Mouse (Mus musculus) embryonic facial prominence, embryonic 10.5 days (tissue): Measurements from ENCODE around the gene F2rl3. TPM values are rescaled to one million over a fixed set of nuclear protein-coding genes. Genes with fewer than 3 reads are reported as not detected.

Experiments
- DNase-seq: peaks from one replicate; pipeline ENCODE4 v3.0.0-alpha.2; 2017; ENCODE audit warnings: low spot score
- H3K27ac ChIP-seq: fragments of 300-500 bp; sonication (generic); replicated peaks from 2 replicates; pipeline ENCODE4 v1.5.1; 2016; ENCODE audit warnings: mild to moderate bottlenecking
- H3K27me3 ChIP-seq: fragments of 300-500 bp; sonication (generic); replicated peaks from 2 replicates; pipeline ENCODE4 v1.6.1; 2016; ENCODE audit warnings: low read depth, mild to moderate bottlenecking; ENCODE audit not compliant: poor library complexity, severe bottlenecking
- H3K36me3 ChIP-seq: fragments of 300-500 bp; sonication (generic); replicated peaks from 2 replicates; pipeline ENCODE4 v1.6.1; 2016; ENCODE audit warnings: mild to moderate bottlenecking, moderate library complexity
- H3K4me1 ChIP-seq: fragments of 300-500 bp; sonication (generic); 2 replicates; pipeline ENCODE4 v1.6.1; 2016
- H3K4me3 ChIP-seq: fragments of 300-500 bp; sonication (generic); 2 replicates; pipeline ENCODE4 v1.5.1; 2016; ENCODE audit warnings: mild to moderate bottlenecking, moderate library complexity
- H3K9me3 ChIP-seq: fragments of 300-500 bp; sonication (generic); 2 replicates; pipeline ENCODE4 v1.6.1; 2016; ENCODE audit warnings: mild to moderate bottlenecking
- WGBS: fragments of 180-500 bp; shearing (Covaris S2); methylation state at CpG from one replicate; pipeline ENCODE4 v1.1.7; 2016; 5-methylcytosine and 5-hydroxymethylcytosine counted together
- polyA plus RNA-seq: library from polyadenylated mRNA; unstranded; fragments of >200 nt; fragmentation: Nextera tagmentation; extraction: Ambion mirVana; gene quantifications from 2 replicates; pipeline ENCODE4 v1.2.1, GENCODE M21; 2016

Gene F2rl3
- 2.0 and 2.1 TPM in 2 replicates for polyA plus RNA-seq

DNA sequence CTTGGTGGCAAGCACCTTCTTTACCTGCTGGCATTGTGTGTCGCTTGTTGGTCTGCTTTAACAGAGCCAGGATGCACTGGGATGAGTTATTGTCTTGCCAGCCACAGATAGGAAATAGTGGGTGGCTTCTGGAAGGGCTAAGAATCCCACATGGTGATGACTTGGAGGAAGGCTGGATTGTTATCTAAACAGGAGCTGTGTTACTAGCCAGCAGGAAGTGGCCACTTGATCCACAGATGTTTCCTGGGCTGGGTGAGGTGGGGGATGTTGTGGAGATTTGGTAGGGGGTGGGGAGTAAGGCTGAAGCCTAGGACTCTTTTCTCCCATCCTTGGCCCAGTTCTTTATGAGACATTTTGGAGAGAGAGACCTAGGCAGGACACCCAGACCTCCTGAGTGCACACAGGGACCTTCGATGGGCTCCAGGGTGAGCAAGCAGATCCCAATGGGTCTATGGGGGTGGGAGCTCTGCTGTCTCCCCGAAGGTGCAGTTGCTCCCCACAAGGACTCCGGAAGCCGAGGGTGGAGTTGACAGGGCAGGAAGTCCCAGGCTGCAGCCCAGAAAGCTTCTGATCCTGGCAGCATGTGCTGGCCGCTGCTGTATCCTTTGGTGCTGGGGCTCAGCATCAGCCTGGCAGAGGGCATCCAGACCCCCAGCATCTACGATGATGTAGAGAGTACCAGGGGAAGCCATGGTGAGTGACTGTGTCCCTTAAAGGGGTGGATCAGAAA lies at the start of gene F2rl3:
TSS of gene F2rl3 (plus strand) at position 559 of the 730 bp plus-strand sequence.
- H3K9me3 ChIP-seq = no peaks in the 10 kb centered on the region
- WGBS = 83% methylated on average over 7 of the region's 7 CpGs
- peak within 1 kb of the TSS; percentile 63 for H3K27ac ChIP-seq
- H3K27me3 ChIP-seq = no peaks in the 10 kb centered on the region
- H3K4me3 ChIP-seq = no peak within 1 kb of the TSS
- peaks cover 33% of the 10 kb centered on the region for H3K36me3 ChIP-seq
- DNase-seq = peak; percentile 16
- H3K4me1 ChIP-seq = peaks cover 9% of the 10 kb centered on the region

DNA sequence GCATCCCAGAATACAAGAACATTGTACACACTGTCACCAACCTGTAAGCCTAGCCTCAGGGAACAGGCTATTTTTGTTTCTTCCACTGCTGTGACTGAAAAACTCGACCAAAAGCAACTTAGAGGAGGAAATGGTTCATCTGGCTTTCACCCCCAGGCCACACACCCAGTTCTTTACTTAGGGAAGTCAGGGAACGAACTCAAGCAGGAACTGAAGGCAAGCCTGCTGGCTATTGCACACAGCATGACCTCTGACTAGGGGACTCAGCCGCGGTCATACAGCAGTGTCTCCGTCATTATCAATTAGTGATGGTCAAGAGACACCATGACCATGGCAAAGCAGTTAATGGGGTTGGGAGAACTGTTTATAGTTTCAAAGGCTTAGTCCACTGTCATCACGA lies 49.1 kb upstream of the F2rl3 start:
- Histone ChIP-seq H3K9me3 (no peaks in the 10 kb centered on the region), H3K4me3 (no peak overlapping the region), H3K27ac (no peak overlapping the region), H3K4me1 (peaks cover 17% of the 10 kb centered on the region), H3K27me3 (no peaks in the 10 kb centered on the region), H3K36me3 (no peaks in the 10 kb centered on the region)
- WGBS = 23% methylated on average over 6 of the region's 6 CpGs
- no peak for DNase-seq

DNA sequence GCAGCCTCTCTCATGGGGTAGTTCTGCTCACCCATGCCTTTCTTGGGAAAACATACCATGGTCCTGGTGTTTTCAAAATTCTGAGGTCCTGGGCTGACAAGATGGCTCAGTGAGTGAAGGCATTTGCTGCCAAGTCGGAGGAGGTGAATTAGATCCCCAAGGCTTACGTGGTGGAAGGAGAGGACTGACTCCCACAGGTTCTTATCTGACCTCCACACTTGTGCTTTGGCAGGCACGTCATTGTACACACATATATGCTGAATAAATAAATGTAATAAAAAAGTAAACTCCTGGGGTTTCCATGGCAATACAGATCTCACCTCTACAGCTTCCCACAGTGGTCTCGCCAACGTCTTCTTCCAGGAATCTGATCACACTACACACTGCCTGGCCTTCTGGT lies 45.1 kb upstream of the F2rl3 start:
- H3K9me3 ChIP-seq = no peaks in the 10 kb centered on the region
- WGBS = 87% methylated on average over 5 of the region's 5 CpGs
- no peak overlapping the region for H3K4me3 ChIP-seq
- H3K27ac ChIP-seq = no peak overlapping the region
- H3K4me1 ChIP-seq = peaks cover 17% of the 10 kb centered on the region
- no peaks in the 10 kb centered on the region for H3K27me3 ChIP-seq
- H3K36me3 ChIP-seq = no peaks in the 10 kb centered on the region
- no peak for DNase-seq

DNA sequence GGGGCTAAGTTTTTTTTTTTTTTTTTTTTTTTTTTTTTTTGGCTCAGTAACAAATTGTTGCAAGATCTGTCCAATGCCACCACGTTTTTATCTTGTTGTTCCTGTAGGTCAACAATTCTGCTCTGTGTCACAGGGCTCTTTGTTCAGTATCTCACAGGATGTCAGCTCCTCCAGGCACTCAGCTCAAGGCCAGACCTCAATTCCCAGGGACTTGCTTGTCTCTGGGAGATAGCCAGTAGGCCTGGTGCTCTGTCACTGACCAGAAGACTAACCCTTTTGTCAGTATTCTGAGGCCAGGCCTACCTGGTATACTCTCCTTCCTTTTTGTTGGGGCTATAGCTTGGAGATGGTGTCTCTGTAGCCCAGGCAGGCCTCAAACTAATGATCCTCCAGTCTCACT lies 41.1 kb upstream of the F2rl3 start:
- Histone ChIP-seq H3K27ac (no peak overlapping the region), H3K27me3 (no peaks in the 10 kb centered on the region), H3K4me3 (no peak overlapping the region), H3K36me3 (peaks cover 12% of the 10 kb centered on the region), H3K4me1 (peaks cover 13% of the 10 kb centered on the region), H3K9me3 (no peaks in the 10 kb centered on the region)
- 29% methylated on average over 1 of the region's 1 CpGs for WGBS
- DNase-seq = no peak

DNA sequence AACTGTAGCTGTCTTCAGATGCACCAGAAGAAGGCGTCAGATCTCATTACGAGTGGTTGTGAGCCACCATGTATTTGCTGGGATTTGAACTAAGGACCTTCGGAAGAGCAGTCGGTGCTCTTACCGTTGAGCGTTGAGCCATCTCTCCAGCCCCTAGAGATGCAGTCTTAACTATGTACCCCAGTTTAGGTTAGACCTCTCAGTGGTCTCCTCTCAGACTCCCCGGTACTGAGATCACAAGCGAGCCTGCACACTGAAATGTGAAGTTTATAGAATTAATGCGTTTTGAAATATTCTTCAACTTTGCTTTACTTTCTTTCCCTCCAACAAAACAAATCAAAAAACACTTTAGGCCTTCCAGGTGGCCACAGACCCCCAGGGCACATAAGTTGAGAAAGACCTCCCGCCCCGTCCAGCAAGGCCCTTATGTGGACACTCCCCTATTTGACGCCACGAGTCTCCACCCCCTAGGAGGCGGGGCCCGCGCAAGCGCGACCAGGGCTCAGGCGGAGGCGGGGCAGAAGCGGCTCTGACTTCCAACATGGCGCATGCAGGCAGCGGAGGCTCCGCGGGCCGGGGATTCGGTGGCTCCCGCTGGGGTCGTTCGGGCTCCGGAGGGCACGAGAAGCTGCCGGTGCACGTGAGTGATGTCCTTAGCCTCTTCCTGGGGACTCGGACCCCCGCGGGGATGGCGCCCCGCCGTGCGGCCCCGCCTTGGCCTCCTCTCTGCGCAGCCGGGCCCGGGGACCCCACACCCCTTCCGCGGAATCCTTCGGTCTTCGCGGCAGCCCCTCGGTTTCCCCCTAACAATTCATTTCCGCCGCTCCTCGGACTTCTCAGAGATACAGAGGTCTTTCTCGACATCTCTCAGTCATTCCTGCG lies 38.7 kb upstream of the F2rl3 start, which contains the start of gene Sin3b:
TSS of gene Sin3b (plus strand) at position 517 of the 882 bp plus-strand sequence.
- Histone ChIP-seq H3K36me3 (peaks cover 37% of the 10 kb centered on the region), H3K27me3 (no peaks in the 10 kb centered on the region), H3K9me3 (no peaks in the 10 kb centered on the region), H3K4me3 (peak within 1 kb of the TSS; percentile 99), H3K4me1 (peaks cover 11% of the 10 kb centered on the region), H3K27ac (peak within 1 kb of the TSS; percentile 94)
- WGBS = 13% methylated on average over 56 of the region's 56 CpGs
- peak; percentile 95 for DNase-seq

DNA sequence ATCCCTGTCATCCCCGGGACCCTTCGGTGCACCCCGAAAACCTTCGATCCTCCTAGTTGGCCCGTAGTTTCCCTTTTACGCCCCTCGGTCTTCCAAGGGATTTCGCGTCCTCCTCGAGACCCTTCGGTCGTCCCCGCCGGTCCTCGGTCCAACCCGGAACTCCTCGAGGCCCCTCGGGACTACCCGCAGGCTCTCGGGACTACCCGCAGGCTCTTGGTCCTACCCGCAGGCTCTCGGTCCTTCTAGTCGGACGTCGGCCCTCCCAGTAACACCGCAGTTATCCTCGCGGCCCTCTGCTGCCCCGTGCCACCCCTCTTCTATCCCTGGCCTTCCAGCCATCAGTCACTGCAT lies 38.1 kb upstream of the F2rl3 start:
- Histone ChIP-seq H3K9me3 (no peaks in the 10 kb centered on the region), H3K4me1 (peaks cover 11% of the 10 kb centered on the region), H3K4me3 (peak overlapping the region; percentile 99), H3K27ac (peak overlapping the region; percentile 94), H3K27me3 (no peaks in the 10 kb centered on the region), H3K36me3 (peaks cover 43% of the 10 kb centered on the region)
- 1% methylated on average over 30 of the region's 30 CpGs for WGBS
- DNase-seq = peak; percentile 45

DNA sequence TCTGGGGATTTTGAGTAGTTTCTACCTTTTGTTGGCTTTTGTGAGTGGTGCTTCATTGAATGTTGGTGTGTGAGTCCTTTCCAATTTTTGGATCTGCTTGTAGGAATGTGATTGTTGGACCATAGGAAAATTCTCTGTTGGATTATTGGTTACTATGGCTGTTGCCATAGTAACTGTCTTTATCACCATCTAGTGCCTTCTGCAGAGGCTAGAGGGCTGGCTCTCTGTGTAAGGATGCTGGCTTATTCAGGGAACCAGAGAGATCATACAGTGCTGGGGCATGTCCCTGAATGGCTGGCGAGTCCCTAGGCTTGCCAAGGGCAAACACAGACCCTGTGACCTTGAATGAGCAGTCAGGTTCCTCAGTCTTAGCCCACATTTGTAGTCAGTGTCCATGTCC lies 33.0 kb upstream of the F2rl3 start:
- peaks cover 91% of the 10 kb centered on the region for H3K36me3 ChIP-seq
- H3K9me3 ChIP-seq = no peaks in the 10 kb centered on the region
- 86% methylated on average over 1 of the region's 1 CpGs for WGBS
- DNase-seq = no peak
- no peak overlapping the region for H3K27ac ChIP-seq
- H3K4me1 ChIP-seq = peaks cover 10% of the 10 kb centered on the region
- no peak overlapping the region for H3K4me3 ChIP-seq
- H3K27me3 ChIP-seq = no peaks in the 10 kb centered on the region

DNA sequence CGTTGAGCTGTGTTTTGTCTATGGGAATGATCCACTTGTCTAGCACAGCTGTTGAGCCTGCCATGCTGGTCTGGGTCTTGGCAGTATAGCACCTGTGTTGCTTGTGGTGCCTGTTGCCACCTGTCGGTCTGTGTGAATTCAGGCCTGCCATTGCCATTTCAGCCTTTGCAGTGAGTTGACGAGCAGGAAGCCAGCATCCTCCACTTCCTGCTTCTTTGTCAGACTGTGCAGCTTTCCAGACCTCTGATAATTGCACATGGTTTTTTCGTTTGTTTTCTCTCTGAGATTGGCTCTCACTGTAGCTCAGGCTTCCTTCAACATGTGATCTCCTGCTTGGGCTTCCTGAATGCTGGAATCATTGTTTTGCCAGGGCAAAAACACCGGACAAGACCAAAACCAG lies 26.7 kb upstream of the F2rl3 start:
- H3K9me3 ChIP-seq = no peaks in the 10 kb centered on the region
- H3K4me3 ChIP-seq = no peak overlapping the region
- no peaks in the 10 kb centered on the region for H3K4me1 ChIP-seq
- H3K36me3 ChIP-seq = peaks cover 100% of the 10 kb centered on the region
- no peak for DNase-seq
- 84% methylated on average over 5 of the region's 5 CpGs for WGBS
- no peak overlapping the region for H3K27ac ChIP-seq
- no peaks in the 10 kb centered on the region for H3K27me3 ChIP-seq

DNA sequence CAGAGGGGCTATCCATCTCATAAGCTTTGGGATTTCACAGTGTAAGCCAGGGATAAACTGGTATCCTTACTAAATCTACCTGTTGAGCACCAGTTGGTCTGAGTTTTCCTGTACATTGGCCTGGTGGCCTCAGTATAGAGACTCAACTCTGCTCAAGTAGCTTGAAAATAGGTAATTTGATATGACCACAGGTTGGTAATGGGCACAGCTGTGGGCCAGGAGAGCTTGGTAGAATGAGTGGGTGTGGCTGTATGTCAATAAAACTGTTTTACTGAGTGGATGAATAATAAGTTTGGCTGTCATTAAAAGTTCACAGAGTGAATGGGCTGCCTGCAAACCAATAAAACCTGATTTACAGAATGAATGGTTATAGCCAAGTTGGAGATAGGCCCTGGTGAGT lies 24.8 kb upstream of the F2rl3 start:
- H3K9me3 ChIP-seq = no peaks in the 10 kb centered on the region
- no peak overlapping the region for H3K4me3 ChIP-seq
- DNase-seq = no peak
- H3K4me1 ChIP-seq = no peaks in the 10 kb centered on the region
- no peaks in the 10 kb centered on the region for H3K27me3 ChIP-seq
- H3K27ac ChIP-seq = no peak overlapping the region
- H3K36me3 ChIP-seq = peaks cover 100% of the 10 kb centered on the region

DNA sequence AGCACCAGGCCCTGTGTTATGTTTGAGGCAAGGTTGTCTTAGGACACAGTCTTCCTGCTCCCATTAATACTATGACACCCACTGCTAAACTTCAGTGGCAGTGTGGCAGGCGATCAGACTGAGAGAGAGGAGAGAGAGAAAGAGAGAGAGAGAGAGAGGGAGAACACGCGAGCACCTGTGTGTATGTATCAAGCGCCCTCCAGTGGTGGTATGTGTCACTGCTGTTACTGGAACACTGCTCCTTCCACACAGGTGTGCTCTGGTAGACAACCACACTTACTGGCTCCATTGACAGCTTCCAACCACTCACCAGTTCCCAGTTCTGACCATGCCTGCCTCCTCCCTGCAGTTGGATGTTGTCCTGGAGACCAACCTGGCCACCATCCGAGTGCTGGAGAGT lies 15.6 kb upstream of the F2rl3 start:
- DNase-seq = peak; percentile 53
- no peaks in the 10 kb centered on the region for H3K27me3 ChIP-seq
- no peak overlapping the region for H3K4me3 ChIP-seq
- 48% methylated on average over 5 of the region's 5 CpGs for WGBS
- peaks cover 100% of the 10 kb centered on the region for H3K36me3 ChIP-seq
- H3K9me3 ChIP-seq = no peaks in the 10 kb centered on the region
- H3K27ac ChIP-seq = no peak overlapping the region
- no peaks in the 10 kb centered on the region for H3K4me1 ChIP-seq

DNA sequence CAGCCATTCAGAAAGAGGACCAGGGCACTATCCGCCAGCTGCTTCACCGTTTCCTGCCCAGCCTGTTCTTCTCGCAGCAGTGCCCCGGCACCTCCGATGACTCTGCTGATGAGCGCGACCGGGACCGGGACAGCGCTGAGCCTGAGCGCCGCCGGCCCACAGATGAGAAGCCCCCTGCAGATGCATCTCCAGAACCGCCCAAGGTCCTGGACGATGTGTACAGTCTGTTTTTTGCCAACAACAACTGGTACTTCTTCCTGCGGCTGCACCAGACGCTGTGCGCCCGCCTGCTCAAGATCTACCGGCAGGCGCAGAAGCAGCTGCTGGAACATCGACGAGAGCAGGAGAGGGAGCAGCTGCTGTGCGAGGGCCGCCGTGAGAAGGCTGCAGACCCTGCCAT lies 11.8 kb upstream of the F2rl3 start:
- DNase-seq = no peak
- WGBS = 94% methylated on average over 26 of the region's 26 CpGs

DNA sequence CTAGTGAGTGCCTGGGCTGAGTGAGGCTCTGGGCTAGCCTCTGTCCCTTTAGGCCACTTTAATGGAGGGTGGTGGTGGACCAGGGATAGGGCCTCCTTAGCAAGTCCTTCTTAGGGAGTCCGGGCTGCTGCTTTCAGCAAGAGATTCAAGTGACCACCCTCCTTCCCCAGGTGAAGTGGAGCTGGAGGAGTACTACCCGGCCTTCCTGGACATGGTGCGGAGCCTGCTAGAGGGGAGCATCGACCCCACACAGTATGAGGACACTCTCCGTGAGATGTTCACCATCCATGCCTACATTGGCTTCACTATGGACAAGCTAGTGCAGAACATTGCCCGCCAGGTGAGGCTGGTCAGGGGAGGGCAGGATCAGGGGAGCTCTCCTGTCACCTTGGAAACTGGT lies 11.4 kb upstream of the F2rl3 start:
- H3K36me3 ChIP-seq = peaks cover 98% of the 10 kb centered on the region
- no peaks in the 10 kb centered on the region for H3K9me3 ChIP-seq
- H3K4me1 ChIP-seq = no peaks in the 10 kb centered on the region
- DNase-seq = no peak
- no peak overlapping the region for H3K27ac ChIP-seq
- H3K27me3 ChIP-seq = no peaks in the 10 kb centered on the region
- H3K4me3 ChIP-seq = no peak overlapping the region
- 97% methylated on average over 6 of the region's 6 CpGs for WGBS

More for the DNA sequence above, 11.8 kb upstream of the F2rl3 start:
- Histone ChIP-seq H3K4me3 (no peak overlapping the region), H3K27ac (no peak overlapping the region), H3K27me3 (no peaks in the 10 kb centered on the region), H3K9me3 (no peaks in the 10 kb centered on the region), H3K4me1 (no peaks in the 10 kb centered on the region), H3K36me3 (peaks cover 100% of the 10 kb centered on the region)

DNA sequence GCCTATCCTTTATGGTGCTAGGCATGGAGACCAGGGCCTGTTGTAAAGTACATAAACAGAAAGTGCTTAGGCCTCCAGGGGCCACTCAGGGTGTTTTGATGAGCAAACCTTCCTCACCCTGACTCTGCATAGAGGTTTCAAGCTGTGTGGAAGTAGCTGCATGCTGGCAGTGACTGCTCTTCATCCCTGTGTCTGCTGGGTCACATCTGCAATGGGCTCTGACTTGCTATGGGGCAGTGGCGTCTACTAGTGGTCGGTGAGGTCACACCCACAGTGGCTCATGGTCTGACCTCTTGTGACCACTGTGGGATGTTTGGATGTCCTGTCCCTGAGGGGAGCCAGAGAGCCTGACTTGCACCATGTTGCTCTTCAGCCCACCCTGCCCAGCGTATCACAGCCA lies 10.6 kb upstream of the F2rl3 start:
- H3K9me3 ChIP-seq = no peaks in the 10 kb centered on the region
- no peak overlapping the region for H3K4me3 ChIP-seq
- H3K27me3 ChIP-seq = no peaks in the 10 kb centered on the region
- no peak overlapping the region for H3K27ac ChIP-seq
- WGBS = 84% methylated on average over 3 of the region's 3 CpGs
- no peaks in the 10 kb centered on the region for H3K4me1 ChIP-seq
- peaks cover 98% of the 10 kb centered on the region for H3K36me3 ChIP-seq
- DNase-seq = peak; percentile 7
